In genomic region chr4:155121222-155121621, GRCm38 (mm10) we compare ENCODE assay signal across 16 mouse cellular contexts. TPM values are rescaled to one million over a fixed set of nuclear protein-coding genes. Genes with fewer than 3 reads are reported as not detected.
DNase-seq lines count a peak whose midpoint lies in the region; ATAC-seq and TF ChIP-seq lines count a peak whose summit lies in the region.
"Had no signal": no experiment of that assay in that cellular context is flagged by ENCODE, and none has a peak within 500 bp of the region (broad histone marks: within the 10 kb centered on the region; RNA-seq: fewer than 3 reads in every experiment).

No protein-coding gene starts in this region.

- H3K27ac ChIP-seq in embryonic facial prominence, embryonic 15.5 days (replicated peaks) = peak overlapping the region; percentile 94
- H3K27ac ChIP-seq in liver, embryonic 13.5 days = peak overlapping the region; percentile 71
- H3K27ac ChIP-seq: hindbrain, embryonic 15.5 days had no signal

- peak; percentile 42 to 46 for DNase-seq in heart, adult 9 months (ENCODE audit: low spot score in 2 of 2)
- no peak for DNase-seq in heart, postnatal 4 days
- no peak for DNase-seq in G1E (ENCODE audit: low spot score)
- no peak for DNase-seq in liver, embryonic 13.5 days
- DNase-seq in layer of hippocampus, postnatal 36 days = no peak
- DNase-seq in retina, embryonic 14.5 days (ENCODE audit: low spot score) = no peak
- no peak for DNase-seq in left cerebral cortex, adult 9 months (ENCODE audit: low spot score in 2 of 2)
- DNase-seq: adrenal gland, postnatal 25 days; cerebellum, adult 9-10 months; lung, postnatal 10 days; thymus, postnatal 36 days had no signal

- 81% methylated on average over 6 of the region's 6 CpGs for WGBS in embryonic facial prominence, embryonic 15.5 days
- 83% methylated on average over 6 of the region's 6 CpGs for WGBS in liver, embryonic 13.5 days (ENCODE audit: insufficient replicate concordance)

- no peak overlapping the region for H3K9ac ChIP-seq in embryonic facial prominence, embryonic 15.5 days
- peak overlapping the region; percentile 50; the same call in 1 of the 2 replicates for H3K9ac ChIP-seq in liver, embryonic 13.5 days
- H3K9ac ChIP-seq: hindbrain, embryonic 15.5 days had no signal

- peaks cover 97% of the 10 kb centered on the region for H3K4me1 ChIP-seq in G1E (ENCODE audit: insufficient read depth, low read depth, low read length)
- H3K4me1 ChIP-seq in embryonic facial prominence, embryonic 15.5 days = peaks cover 71% of the 10 kb centered on the region
- H3K4me1 ChIP-seq in liver, embryonic 13.5 days (replicated peaks) = peaks cover 84% of the 10 kb centered on the region

- no peak for TF ChIP-seq CTCF in G1E (IDR thresholded peaks at IDR 0.05; ENCODE audit: low read depth, low read length)

- no peaks in the 10 kb centered on the region for H3K27me3 ChIP-seq in G1E (ENCODE audit: insufficient read depth, low read length)
- H3K27me3 ChIP-seq in embryonic facial prominence, embryonic 15.5 days = no peaks in the 10 kb centered on the region
- H3K27me3 ChIP-seq in liver, embryonic 13.5 days = no peaks in the 10 kb centered on the region
- H3K27me3 ChIP-seq: hindbrain, embryonic 15.5 days; Patski had no signal

- peaks cover 2% of the 10 kb centered on the region for H3K36me3 ChIP-seq in G1E (replicated peaks)
- no peaks in the 10 kb centered on the region for H3K36me3 ChIP-seq in embryonic facial prominence, embryonic 15.5 days
- H3K36me3 ChIP-seq in liver, embryonic 13.5 days = no peaks in the 10 kb centered on the region
- H3K36me3 ChIP-seq: hindbrain, embryonic 15.5 days had no signal

- peak overlapping the region; percentile 53; the same call in 1 of the 2 replicates for H3K4me3 ChIP-seq in G1E (ENCODE audit: low read depth, low read length)
- no peak overlapping the region for H3K4me3 ChIP-seq in embryonic facial prominence, embryonic 15.5 days (replicated peaks)
- no peak overlapping the region for H3K4me3 ChIP-seq in liver, embryonic 13.5 days (replicated peaks)
- H3K4me3 ChIP-seq: erythroblast, embryonic 14.5 days; hindbrain, embryonic 15.5 days had no signal

- H3K9me3 ChIP-seq in G1E (replicated peaks) = peaks cover 4% of the 10 kb centered on the region
- no peaks in the 10 kb centered on the region for H3K9me3 ChIP-seq in embryonic facial prominence, embryonic 15.5 days (replicated peaks)
- H3K9me3 ChIP-seq in liver, embryonic 13.5 days (replicated peaks) = no peaks in the 10 kb centered on the region
- H3K9me3 ChIP-seq: hindbrain, embryonic 15.5 days had no signal

- no peak overlapping the region for H3K4me2 ChIP-seq in embryonic facial prominence, embryonic 15.5 days (replicated peaks)
- no peak overlapping the region for H3K4me2 ChIP-seq in liver, embryonic 13.5 days
- H3K4me2 ChIP-seq: heart, embryonic 11.5 days; hindbrain, embryonic 15.5 days had no signal

- ATAC-seq in G1E (ENCODE audit: extremely low read depth, insufficient number of reproducible peaks, low FRiP score, poor library complexity, severe bottlenecking) = no peak
- ATAC-seq in embryonic facial prominence, embryonic 15.5 days (ENCODE audit: insufficient number of reproducible peaks, low FRiP score, low TSS enrichment, low read depth) = no peak
- ATAC-seq in liver, embryonic 13.5 days (ENCODE audit: low read depth) = no peak
- ATAC-seq: Patski had no signal

RNA-seq across cellular contexts. Expression of gene Morn1, which starts 34.8 kb away (rescaled TPM):
- total RNA-seq in heart, postnatal 4 days (2021) = 1 to 10 TPM; 2.8 to 3.0 TPM
- total RNA-seq in G1E (2014; fragmentation: Nextera tagmentation) (2.3 and 4.2 TPM in 2 replicates), G1E (2017) (5.3 and 7.2 TPM in 2 replicates)
- polyA plus RNA-seq in G1E (2012) = 1.8 and 2.9 TPM in 2 replicates
- 7.7 and 8.7 TPM in 2 replicates for polyA plus RNA-seq in embryonic facial prominence, embryonic 15.5 days (2015; fragmentation: Nextera tagmentation; extraction: Ambion mirVana)
- polyA plus RNA-seq in liver, embryonic 13.5 days (2015; fragmentation: Nextera tagmentation; extraction: Ambion mirVana) = 1.7 and 1.9 TPM in 2 replicates
- 10 to 100 TPM; 11.6 to 12.6 TPM for total RNA-seq in layer of hippocampus, postnatal 36 days (2021)

RNA-seq across cellular contexts. Expression of gene Rer1, which starts 35.0 kb away (rescaled TPM):
- total RNA-seq in heart, postnatal 4 days (2021) = 10 to 100 TPM; 76.1 to 78.4 TPM
- total RNA-seq in G1E (2014; fragmentation: Nextera tagmentation) (209 TPM in 2 replicates), G1E (2017) (212 and 216 TPM in 2 replicates)
- 123 and 125 TPM in 2 replicates for polyA plus RNA-seq in G1E (2012)
- polyA plus RNA-seq in embryonic facial prominence, embryonic 15.5 days (2015; fragmentation: Nextera tagmentation; extraction: Ambion mirVana) = 157 and 164 TPM in 2 replicates
- polyA plus RNA-seq in liver, embryonic 13.5 days (2015; fragmentation: Nextera tagmentation; extraction: Ambion mirVana) = 93.6 and 109 TPM in 2 replicates
- 10 to 100 TPM; 65.6 to 68.8 TPM for total RNA-seq in layer of hippocampus, postnatal 36 days (2021)

RNA-seq across cellular contexts. Expression of gene Pex10, which starts 54.4 kb away (rescaled TPM):
- total RNA-seq in heart, postnatal 4 days (2021) = 10 to 100 TPM; 16.6 to 17.1 TPM
- total RNA-seq in G1E (2014; fragmentation: Nextera tagmentation) = 15.9 and 21.1 TPM in 2 replicates
- 23.2 and 23.4 TPM in 2 replicates for total RNA-seq in G1E (2017)
- polyA plus RNA-seq in G1E (2012) = 30.3 and 40.2 TPM in 2 replicates
- 21.6 and 22.1 TPM in 2 replicates for polyA plus RNA-seq in embryonic facial prominence, embryonic 15.5 days (2015; fragmentation: Nextera tagmentation; extraction: Ambion mirVana)
- polyA plus RNA-seq in liver, embryonic 13.5 days (2015; fragmentation: Nextera tagmentation; extraction: Ambion mirVana) = 8.5 and 8.9 TPM in 2 replicates
- total RNA-seq in layer of hippocampus, postnatal 36 days (2021) = 10 to 100 TPM; 21.8 to 24.0 TPM

Comparison
In these comparisons a context has a peak if more than half of its experiments do, and no peak if none do; other contexts are left out.
1. DNase-seq: peak in heart, adult 9 months (2 of 2); none in heart, postnatal 4 days (single experiment), G1E (single experiment), liver, embryonic 13.5 days (single experiment), layer of hippocampus, postnatal 36 days (0 of 2), retina, embryonic 14.5 days (single experiment) and left cerebral cortex, adult 9 months (0 of 2).